Mouse (Mus musculus): ENCODE data around the gene Procr. TPM values are rescaled to one million over a fixed set of nuclear protein-coding genes. Genes with fewer than 3 reads are reported as not detected.

Gene Procr
- total and polyA plus RNA-seq, 3 experiments = 2.4 to 4.8 (median 3.0) TPM

GRCm38 (mm10) chr2:155756855-155757566, 6.1 kb downstream of the Procr start:
- no peak overlapping the region for H3K27ac ChIP-seq
- H3K4me1 ChIP-seq (ENCODE audit: control insufficient read depth, insufficient read depth, low read length) = no peaks in the 10 kb centered on the region
- H3K36me3 ChIP-seq (ENCODE audit: control insufficient read depth, insufficient read depth, low read length) = no peaks in the 10 kb centered on the region
- no peak overlapping the region for H3K9ac ChIP-seq (ENCODE audit: low read depth, low read length)
- DNase-seq = no peak
- H3K4me3 ChIP-seq = no peak overlapping the region
- no peaks in the 10 kb centered on the region for H3K27me3 ChIP-seq (ENCODE audit: control insufficient read depth, insufficient read depth, low read length)
- H3K79me2 ChIP-seq (replicated peaks; ENCODE audit: control insufficient read depth, insufficient read depth, low read length) = no peaks in the 10 kb centered on the region
- TF ChIP-seq CTCF (IDR thresholded peaks at IDR 0.05) = peak; percentile 38
- no peak for TF ChIP-seq EP300 (IDR thresholded peaks at IDR 0.05; ENCODE audit: insufficient read depth, low read depth, low read length)
- intact Hi-C loops (cut with DNase I) = no loop called here
- 54% methylated on average over 14 of the region's 14 CpGs for WGBS

DNA sequence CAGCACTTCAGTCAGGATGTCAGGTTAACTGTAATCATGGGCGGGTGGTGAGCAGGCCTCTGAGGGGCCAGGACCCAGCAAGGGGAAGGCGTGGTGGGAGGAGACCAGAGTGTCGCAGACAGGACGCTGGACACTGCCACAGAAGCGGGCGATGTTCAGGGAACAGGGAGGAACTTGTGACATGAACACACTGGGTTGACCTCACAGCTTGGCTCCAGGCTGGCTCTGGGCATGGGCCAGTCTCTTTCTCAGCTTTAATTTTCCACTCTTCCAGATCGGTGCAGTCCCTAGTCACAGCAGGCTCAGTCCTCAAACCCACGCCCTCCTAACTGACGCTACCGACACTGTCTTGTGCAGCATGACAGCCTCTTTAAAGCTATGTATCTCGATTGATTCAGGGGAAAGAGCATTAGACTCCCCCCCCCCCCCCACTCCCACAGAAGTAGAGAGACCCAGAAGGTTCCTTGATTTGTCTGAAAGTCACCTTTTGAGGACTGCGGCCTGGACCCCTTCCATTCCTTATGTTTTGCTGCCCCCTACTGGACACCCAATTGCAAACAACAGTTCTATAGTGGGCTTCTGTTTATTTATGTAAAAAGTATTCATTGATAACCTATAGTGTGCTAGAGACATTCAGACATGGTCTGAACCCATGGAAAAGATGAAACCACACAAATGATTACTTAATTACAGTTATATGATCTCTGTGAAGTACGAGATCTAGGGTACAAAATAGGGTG, 13.9 kb downstream of the Procr start:
- no peaks in the 10 kb centered on the region for H3K79me2 ChIP-seq (replicated peaks; ENCODE audit: control insufficient read depth, insufficient read depth, low read length)
- no peaks in the 10 kb centered on the region for H3K36me3 ChIP-seq (ENCODE audit: control insufficient read depth, insufficient read depth, low read length)
- H3K27me3 ChIP-seq (ENCODE audit: control insufficient read depth, insufficient read depth, low read length) = no peaks in the 10 kb centered on the region
- no peak overlapping the region for H3K27ac ChIP-seq
- intact Hi-C loops (cut with DNase I) = loop anchor here (1.0 to 5.0 kb wide), 4 partner anchors 69 to 253 kb away; no protein-coding TSS in a partner anchor
- WGBS = 49% methylated on average over 13 of the region's 13 CpGs
- DNase-seq = peak; percentile 53 to 62
- no peak overlapping the region for H3K9ac ChIP-seq (ENCODE audit: low read depth, low read length)
- H3K4me1 ChIP-seq (ENCODE audit: control insufficient read depth, insufficient read depth, low read length) = no peaks in the 10 kb centered on the region
- TF ChIP-seq CTCF (IDR thresholded peaks at IDR 0.05) (peak; percentile 79), POLR2A (IDR thresholded peaks at IDR 0.05; ENCODE audit: insufficient read depth, low read depth, low read length) (no peak)
- H3K4me3 ChIP-seq = no peak overlapping the region

DNA sequence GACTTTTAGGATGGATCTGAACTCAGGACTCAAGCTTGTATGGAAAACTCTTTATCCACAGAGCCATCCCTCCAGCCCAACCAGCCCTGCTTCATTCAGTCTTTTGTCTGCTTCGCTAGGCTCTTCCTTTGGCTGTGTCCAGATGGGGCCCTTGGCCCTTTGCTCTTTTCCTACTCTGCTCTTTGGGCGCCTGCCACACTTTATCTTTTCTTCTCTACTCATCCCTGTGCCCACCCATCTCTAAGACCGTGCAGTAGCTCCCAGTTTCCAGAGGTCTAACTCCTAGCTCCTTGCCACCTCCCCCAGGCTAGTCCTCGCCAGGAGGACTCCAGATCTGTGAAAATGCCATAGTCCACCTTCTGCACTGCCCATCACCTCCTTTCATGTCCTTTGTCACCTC, 22.7 kb downstream of the Procr start:
- intact Hi-C loops (cut with DNase I) = no loop called here
- Histone ChIP-seq H3K4me1 (ENCODE audit: control insufficient read depth, insufficient read depth, low read length) (no peaks in the 10 kb centered on the region), H3K79me2 (replicated peaks; ENCODE audit: control insufficient read depth, insufficient read depth, low read length) (no peaks in the 10 kb centered on the region), H3K27ac (no peak overlapping the region), H3K36me3 (ENCODE audit: control insufficient read depth, insufficient read depth, low read length) (no peaks in the 10 kb centered on the region), H3K9ac (ENCODE audit: low read depth, low read length) (no peak overlapping the region), H3K4me3 (no peak overlapping the region), H3K27me3 (ENCODE audit: control insufficient read depth, insufficient read depth, low read length) (peaks cover 11% of the 10 kb centered on the region)
- TF ChIP-seq EP300 (IDR thresholded peaks at IDR 0.05; ENCODE audit: insufficient read depth, low read depth, low read length) = no peak
- TF ChIP-seq CTCF (IDR thresholded peaks at IDR 0.05) = no peak
- no peak for TF ChIP-seq POLR2A (IDR thresholded peaks at IDR 0.05; ENCODE audit: insufficient read depth, low read depth, low read length)
- DNase-seq = no peak
- 52% methylated on average over 4 of the region's 4 CpGs for WGBS

DNA sequence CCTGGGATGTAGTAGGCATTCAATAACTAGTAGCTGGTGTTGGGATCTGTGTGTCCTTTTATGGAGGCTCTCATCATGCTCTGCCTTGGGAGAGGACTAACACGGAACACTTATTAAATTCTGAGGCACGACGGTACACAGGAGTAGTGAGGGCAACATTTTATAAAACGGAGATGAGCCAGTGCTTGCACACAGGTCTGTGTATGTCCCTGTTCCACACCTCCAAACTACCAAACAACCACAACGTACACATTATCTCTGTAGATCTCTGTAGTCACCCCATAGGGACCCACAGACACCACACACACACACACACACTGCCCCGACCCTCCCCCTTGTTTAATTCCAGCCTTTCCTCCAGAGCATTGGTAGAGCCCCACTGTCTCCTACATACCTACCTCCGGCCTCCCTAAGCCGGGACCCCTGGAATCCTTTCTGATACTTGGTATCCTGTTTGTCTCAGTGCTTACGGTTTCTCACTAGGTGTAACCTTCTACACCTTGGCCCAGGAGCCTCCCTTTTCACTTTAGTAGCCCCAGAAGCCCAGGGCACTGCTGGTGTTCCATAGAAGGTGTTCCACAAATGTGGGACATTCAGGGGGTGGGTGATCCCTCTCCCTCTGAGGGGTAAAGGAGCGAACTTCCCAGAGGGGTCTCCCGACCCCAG, 23.5 kb downstream of the Procr start:
- H3K27me3 ChIP-seq (ENCODE audit: control insufficient read depth, insufficient read depth, low read length) = peaks cover 11% of the 10 kb centered on the region
- TF ChIP-seq POLR2A (IDR thresholded peaks at IDR 0.05; ENCODE audit: insufficient read depth, low read depth, low read length) (no peak), CTCF (IDR thresholded peaks at IDR 0.05) (no peak), EP300 (IDR thresholded peaks at IDR 0.05; ENCODE audit: insufficient read depth, low read depth, low read length) (no peak)
- no peaks in the 10 kb centered on the region for H3K79me2 ChIP-seq (replicated peaks; ENCODE audit: control insufficient read depth, insufficient read depth, low read length)
- no peak overlapping the region for H3K4me3 ChIP-seq
- WGBS = 51% methylated on average over 11 of the region's 11 CpGs
- no peak overlapping the region for H3K27ac ChIP-seq
- intact Hi-C loops (cut with DNase I) = no loop called here
- H3K9ac ChIP-seq (ENCODE audit: low read depth, low read length) = no peak overlapping the region
- H3K36me3 ChIP-seq (ENCODE audit: control insufficient read depth, insufficient read depth, low read length) = no peaks in the 10 kb centered on the region
- DNase-seq = no peak
- H3K4me1 ChIP-seq (ENCODE audit: control insufficient read depth, insufficient read depth, low read length) = no peaks in the 10 kb centered on the region

GRCm38 (mm10) chr2:155774927-155775684, 24.2 kb downstream of the Procr start, which contains the start of gene Mmp24:
Mmp24 (plus strand) TSS chr2:155775342.
- WGBS = 31% methylated on average over 100 of the region's 100 CpGs
- TF ChIP-seq EP300 (IDR thresholded peaks at IDR 0.05; ENCODE audit: insufficient read depth, low read depth, low read length) (no peak), POLR2A (IDR thresholded peaks at IDR 0.05; ENCODE audit: insufficient read depth, low read depth, low read length) (no peak)

More at GRCm38 (mm10) chr2:155774927-155775684, 24.2 kb downstream of the Procr start, which contains the start of gene Mmp24:
- Histone ChIP-seq H3K36me3 (ENCODE audit: control insufficient read depth, insufficient read depth, low read length) (no peaks in the 10 kb centered on the region), H3K9ac (ENCODE audit: low read depth, low read length) (no peak within 1 kb of the TSS), H3K79me2 (replicated peaks; ENCODE audit: control insufficient read depth, insufficient read depth, low read length) (no peaks in the 10 kb centered on the region), H3K27ac (no peak within 1 kb of the TSS), H3K27me3 (ENCODE audit: control insufficient read depth, insufficient read depth, low read length) (peaks cover 11% of the 10 kb centered on the region), H3K4me3 (no peak within 1 kb of the TSS), H3K4me1 (ENCODE audit: control insufficient read depth, insufficient read depth, low read length) (no peaks in the 10 kb centered on the region)
- intact Hi-C loops (cut with DNase I) = no loop called here
- no peak for DNase-seq
